Mouse (Mus musculus): ENCODE results near the gene Tvp23a. TPM values are rescaled to one million over a fixed set of nuclear protein-coding genes. Genes with fewer than 3 reads are reported as not detected.

Tvp23a gene
- polyA plus RNA-seq, 1 experiment from 2014 or later: 26.0 TPM

DNA sequence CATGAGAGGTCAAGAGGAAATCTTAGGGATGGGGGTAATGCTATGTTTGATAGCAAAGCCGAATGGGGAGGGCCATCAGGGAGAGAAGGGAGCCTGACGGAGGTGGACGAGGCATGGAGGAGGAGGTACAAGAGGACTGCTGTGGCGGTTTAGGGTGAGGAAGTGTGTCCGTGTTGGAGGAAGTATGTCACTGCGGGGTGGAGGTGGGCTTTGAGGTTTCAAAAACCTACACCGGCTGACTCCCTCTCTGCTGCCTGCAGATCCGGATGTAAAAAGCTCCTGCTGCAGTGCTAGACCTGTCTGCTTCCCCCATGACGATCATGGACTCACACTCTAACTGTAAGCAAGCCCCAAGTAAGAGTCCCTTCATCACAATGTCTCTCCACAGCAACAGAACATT is 54.6 kb downstream of the Tvp23a start:
- WGBS: 88% methylated on average over 9 of the region's 9 CpGs
- H3K4me1 ChIP-seq (ENCODE audit: control insufficient read depth, insufficient read depth, low read length): no peaks in the 10 kb centered on the region

DNA sequence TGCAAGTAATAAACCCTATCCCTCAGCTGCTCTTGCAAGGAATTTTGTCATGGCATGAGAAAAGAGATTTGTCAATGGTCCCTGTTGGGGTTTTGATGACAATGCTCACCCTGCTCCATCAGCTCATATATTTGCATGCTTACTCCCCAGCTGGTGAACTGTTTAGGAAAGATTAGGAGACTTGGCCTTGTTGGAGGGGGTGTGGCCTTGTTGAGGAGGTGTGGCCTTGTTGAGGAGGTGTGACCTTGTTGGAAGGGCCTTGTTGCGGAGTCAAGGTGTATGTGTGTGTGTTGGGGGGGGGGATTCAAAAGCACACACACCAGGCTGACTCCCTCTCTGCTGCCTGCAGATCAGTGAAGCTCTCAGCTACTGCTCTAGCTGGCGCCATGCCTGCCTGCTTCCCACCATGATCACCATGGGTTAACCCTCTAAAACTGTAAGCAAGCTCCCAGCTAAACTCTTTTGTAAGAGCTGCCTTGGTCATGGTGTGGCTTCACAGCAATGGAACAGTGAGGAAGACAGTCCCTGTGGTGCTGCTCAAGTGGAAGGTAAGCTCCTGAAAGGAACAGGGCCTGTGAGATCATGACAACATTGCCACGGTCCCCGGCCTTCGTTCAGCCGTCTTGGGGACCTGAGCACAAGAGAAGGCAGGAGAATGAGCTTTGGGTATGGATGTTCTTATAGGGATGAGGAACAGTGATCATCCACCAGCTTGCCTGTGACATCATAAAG is 58.4 kb downstream of the Tvp23a start:
- Histone ChIP-seq H3K9ac (ENCODE audit: low read length) (no peak overlapping the region), H3K4me2 (ENCODE audit: low read depth) (no peak overlapping the region), H3K27ac (ENCODE audit: low read depth, low read length) (no peak overlapping the region), H3K36me3 (ENCODE audit: control insufficient read depth, insufficient read depth, low read length) (no peaks in the 10 kb centered on the region), H3K27me3 (ENCODE audit: control insufficient read depth, insufficient read depth, low read length) (no peaks in the 10 kb centered on the region), H3K9me3 (ENCODE audit: control insufficient read depth, low read length) (no peaks in the 10 kb centered on the region), H3K4me1 (ENCODE audit: control insufficient read depth, insufficient read depth, low read length) (no peaks in the 10 kb centered on the region), H3K4me3 (ENCODE audit: low read depth, low read length) (no peak overlapping the region)
- ATAC-seq (ENCODE audit: insufficient read depth, low FRiP score, low TSS enrichment) (no peak), DNase-seq (ENCODE audit: low spot score) (no peak)
- WGBS: 92% methylated on average over 6 of the region's 6 CpGs

More for the DNA sequence above, 54.6 kb downstream of the Tvp23a start:
- Histone ChIP-seq H3K27ac (ENCODE audit: low read depth, low read length) (no peak overlapping the region), H3K4me2 (ENCODE audit: low read depth) (no peak overlapping the region), H3K9me3 (ENCODE audit: control insufficient read depth, low read length) (no peaks in the 10 kb centered on the region), H3K9ac (ENCODE audit: low read length) (no peak overlapping the region), H3K27me3 (ENCODE audit: control insufficient read depth, insufficient read depth, low read length) (peaks cover 3% of the 10 kb centered on the region; the same call in 1 of the 2 replicates), H3K36me3 (ENCODE audit: control insufficient read depth, insufficient read depth, low read length) (no peaks in the 10 kb centered on the region), H3K4me3 (ENCODE audit: low read depth, low read length) (no peak overlapping the region)
- DNase-seq (ENCODE audit: low spot score) (no peak), ATAC-seq (ENCODE audit: insufficient read depth, low FRiP score, low TSS enrichment) (no peak)

DNA sequence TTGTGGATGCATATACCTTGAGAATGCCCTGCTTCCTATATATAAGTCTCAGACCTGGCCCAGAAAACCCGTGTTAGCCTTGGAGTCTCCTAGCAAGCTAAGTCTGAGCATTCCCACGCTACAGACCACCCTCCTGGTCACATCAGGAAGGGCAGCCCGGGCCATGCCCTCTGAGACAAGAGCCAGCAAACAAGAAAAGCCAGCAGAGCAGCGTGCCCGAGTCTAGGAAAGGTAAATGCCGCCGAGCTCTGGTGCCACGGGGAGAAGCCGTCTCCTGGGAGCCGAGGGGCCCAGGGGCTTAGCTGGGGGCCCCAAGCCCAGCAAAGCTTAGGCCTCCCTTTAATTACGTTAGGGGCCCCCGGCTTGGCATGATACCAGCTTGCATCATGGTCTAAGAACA is 61.9 kb downstream of the Tvp23a start:
- no peak overlapping the region for H3K4me2 ChIP-seq (ENCODE audit: low read depth)
- no peak overlapping the region for H3K4me3 ChIP-seq (ENCODE audit: low read depth, low read length)
- no peak overlapping the region for H3K9ac ChIP-seq (ENCODE audit: low read length)
- no peaks in the 10 kb centered on the region for H3K9me3 ChIP-seq (ENCODE audit: control insufficient read depth, low read length)
- WGBS: 84% methylated on average over 12 of the region's 12 CpGs
- H3K36me3 ChIP-seq (ENCODE audit: control insufficient read depth, insufficient read depth, low read length): no peaks in the 10 kb centered on the region
- H3K27ac ChIP-seq (ENCODE audit: low read depth, low read length): no peak overlapping the region
- ATAC-seq (ENCODE audit: insufficient read depth, low FRiP score, low TSS enrichment) (no peak), DNase-seq (ENCODE audit: low spot score) (no peak)
- H3K27me3 ChIP-seq (ENCODE audit: control insufficient read depth, insufficient read depth, low read length): no peaks in the 10 kb centered on the region
- no peaks in the 10 kb centered on the region for H3K4me1 ChIP-seq (ENCODE audit: control insufficient read depth, insufficient read depth, low read length)

DNA sequence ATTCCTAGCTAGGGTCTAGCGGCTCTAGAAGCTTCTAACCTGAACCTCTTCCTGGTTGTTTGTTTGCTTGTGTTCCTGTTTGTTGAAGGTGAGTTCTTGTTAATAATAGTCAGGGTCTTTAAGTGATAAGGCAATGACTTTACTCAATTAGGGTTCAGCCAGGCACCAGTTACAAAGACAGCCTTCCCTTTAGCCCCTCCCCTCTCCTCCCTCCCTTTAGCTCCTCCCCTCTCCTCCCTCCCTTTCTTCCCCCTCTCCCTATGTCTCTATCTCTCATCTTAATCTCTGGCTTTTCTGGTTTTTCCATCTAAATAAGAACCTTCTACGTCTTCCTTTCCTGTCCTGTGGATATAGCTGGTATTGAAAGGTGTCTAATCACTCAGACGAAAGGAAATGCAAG is 62.6 kb downstream of the Tvp23a start:
- Histone ChIP-seq H3K4me3 (ENCODE audit: low read depth, low read length) (no peak overlapping the region), H3K9me3 (ENCODE audit: control insufficient read depth, low read length) (no peaks in the 10 kb centered on the region), H3K36me3 (ENCODE audit: control insufficient read depth, insufficient read depth, low read length) (no peaks in the 10 kb centered on the region), H3K27ac (ENCODE audit: low read depth, low read length) (no peak overlapping the region), H3K4me2 (ENCODE audit: low read depth) (no peak overlapping the region), H3K4me1 (ENCODE audit: control insufficient read depth, insufficient read depth, low read length) (no peaks in the 10 kb centered on the region), H3K27me3 (ENCODE audit: control insufficient read depth, insufficient read depth, low read length) (no peaks in the 10 kb centered on the region), H3K9ac (ENCODE audit: low read length) (no peak overlapping the region)
- ATAC-seq (ENCODE audit: insufficient read depth, low FRiP score, low TSS enrichment) (no peak), DNase-seq (ENCODE audit: low spot score) (no peak)
- 69% methylated on average over 3 of the region's 3 CpGs for WGBS

DNA sequence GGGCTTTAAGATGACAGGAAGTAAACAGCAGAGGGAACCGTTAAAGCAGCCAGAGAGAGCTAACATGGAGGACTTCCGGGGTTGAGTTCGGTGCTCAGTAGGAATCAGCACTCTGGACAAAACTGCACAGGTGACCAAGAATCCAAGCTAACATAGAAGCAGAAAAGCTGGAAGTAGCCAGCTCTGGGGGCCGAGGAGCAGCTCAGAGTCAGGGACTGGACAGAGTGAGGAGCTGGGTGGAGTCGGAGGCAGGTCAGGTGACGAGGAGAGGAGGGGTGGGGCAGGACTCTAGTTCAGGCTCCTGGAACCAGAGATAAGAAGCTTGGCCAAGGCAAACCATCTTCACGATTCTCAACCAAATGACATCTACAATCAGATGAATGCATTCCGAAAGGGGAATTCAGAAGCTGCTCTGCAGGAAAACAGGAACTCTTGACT is 63.1 kb downstream of the Tvp23a start:
- Histone ChIP-seq H3K9me3 (ENCODE audit: control insufficient read depth, low read length) (no peaks in the 10 kb centered on the region), H3K27ac (ENCODE audit: low read depth, low read length) (no peak overlapping the region), H3K4me1 (ENCODE audit: control insufficient read depth, insufficient read depth, low read length) (no peaks in the 10 kb centered on the region), H3K4me3 (ENCODE audit: low read depth, low read length) (no peak overlapping the region), H3K9ac (ENCODE audit: low read length) (no peak overlapping the region), H3K27me3 (ENCODE audit: control insufficient read depth, insufficient read depth, low read length) (no peaks in the 10 kb centered on the region), H3K36me3 (ENCODE audit: control insufficient read depth, insufficient read depth, low read length) (no peaks in the 10 kb centered on the region), H3K4me2 (ENCODE audit: low read depth) (peak overlapping the region; percentile 24; the same call in 1 of the 2 replicates)
- 37% methylated on average over 8 of the region's 8 CpGs for WGBS
- DNase-seq (ENCODE audit: low spot score) (no peak), ATAC-seq (ENCODE audit: insufficient read depth, low FRiP score, low TSS enrichment) (no peak)

DNA sequence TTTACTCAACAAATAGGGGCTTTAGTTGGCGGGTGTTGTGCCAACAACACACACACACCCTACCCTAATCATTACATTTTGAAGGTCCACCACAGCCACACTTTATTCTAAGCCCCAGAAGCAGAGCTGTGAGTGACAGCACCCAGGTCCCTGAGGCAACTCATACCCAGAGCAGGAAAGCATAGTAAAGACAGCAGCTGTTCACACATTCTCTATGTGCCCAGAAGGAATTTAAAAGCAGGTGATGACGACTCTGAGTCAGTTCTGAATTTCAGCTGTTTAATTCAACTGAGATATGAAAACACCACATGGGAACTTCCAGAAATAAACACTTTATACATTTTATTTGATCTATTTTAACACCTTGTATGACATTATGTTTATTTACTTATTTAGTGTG is 67.6 kb downstream of the Tvp23a start:
- no peak overlapping the region for H3K9ac ChIP-seq (ENCODE audit: low read length)
- DNase-seq (ENCODE audit: low spot score) (no peak), ATAC-seq (ENCODE audit: insufficient read depth, low FRiP score, low TSS enrichment) (no peak)
- no peaks in the 10 kb centered on the region for H3K9me3 ChIP-seq (ENCODE audit: control insufficient read depth, low read length)
- no peaks in the 10 kb centered on the region for H3K36me3 ChIP-seq (ENCODE audit: control insufficient read depth, insufficient read depth, low read length)
- no peak overlapping the region for H3K27ac ChIP-seq (ENCODE audit: low read depth, low read length)
- no peak overlapping the region for H3K4me3 ChIP-seq (ENCODE audit: low read depth, low read length)
- H3K4me2 ChIP-seq (ENCODE audit: low read depth): no peak overlapping the region
- 65% methylated on average over 2 of the region's 2 CpGs for WGBS
- no peaks in the 10 kb centered on the region for H3K4me1 ChIP-seq (ENCODE audit: control insufficient read depth, insufficient read depth, low read length)
- H3K27me3 ChIP-seq (ENCODE audit: control insufficient read depth, insufficient read depth, low read length): no peaks in the 10 kb centered on the region

DNA sequence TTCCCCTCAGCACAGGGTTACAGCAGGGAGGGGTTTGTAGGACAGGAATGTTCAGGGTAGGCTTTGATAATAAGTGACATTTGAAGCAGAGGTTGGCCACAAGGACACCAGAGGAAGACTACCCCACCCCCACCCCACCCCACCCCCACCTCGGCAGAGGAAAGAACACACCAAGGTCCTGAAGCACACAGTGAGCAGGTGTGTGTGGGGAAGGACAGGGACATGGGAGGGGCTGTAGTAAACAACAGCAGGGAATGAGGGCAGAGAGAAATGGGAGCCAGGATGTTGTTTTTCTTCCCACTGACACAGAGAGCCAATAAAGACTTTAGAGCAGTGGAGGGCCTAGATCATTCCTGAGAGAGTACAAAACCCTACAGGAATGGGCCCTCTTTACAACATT is 69.9 kb downstream of the Tvp23a start:
- Histone ChIP-seq H3K9ac (ENCODE audit: low read length) (no peak overlapping the region), H3K27ac (ENCODE audit: low read depth, low read length) (no peak overlapping the region), H3K36me3 (ENCODE audit: control insufficient read depth, insufficient read depth, low read length) (no peaks in the 10 kb centered on the region), H3K4me2 (ENCODE audit: low read depth) (no peak overlapping the region), H3K4me3 (ENCODE audit: low read depth, low read length) (no peak overlapping the region), H3K27me3 (ENCODE audit: control insufficient read depth, insufficient read depth, low read length) (no peaks in the 10 kb centered on the region), H3K9me3 (ENCODE audit: control insufficient read depth, low read length) (no peaks in the 10 kb centered on the region), H3K4me1 (ENCODE audit: control insufficient read depth, insufficient read depth, low read length) (no peaks in the 10 kb centered on the region)
- 22% methylated on average over 1 of the region's 1 CpGs for WGBS
- no peak for DNase-seq (ENCODE audit: low spot score)
- ATAC-seq (ENCODE audit: insufficient read depth, low FRiP score, low TSS enrichment): no peak

DNA sequence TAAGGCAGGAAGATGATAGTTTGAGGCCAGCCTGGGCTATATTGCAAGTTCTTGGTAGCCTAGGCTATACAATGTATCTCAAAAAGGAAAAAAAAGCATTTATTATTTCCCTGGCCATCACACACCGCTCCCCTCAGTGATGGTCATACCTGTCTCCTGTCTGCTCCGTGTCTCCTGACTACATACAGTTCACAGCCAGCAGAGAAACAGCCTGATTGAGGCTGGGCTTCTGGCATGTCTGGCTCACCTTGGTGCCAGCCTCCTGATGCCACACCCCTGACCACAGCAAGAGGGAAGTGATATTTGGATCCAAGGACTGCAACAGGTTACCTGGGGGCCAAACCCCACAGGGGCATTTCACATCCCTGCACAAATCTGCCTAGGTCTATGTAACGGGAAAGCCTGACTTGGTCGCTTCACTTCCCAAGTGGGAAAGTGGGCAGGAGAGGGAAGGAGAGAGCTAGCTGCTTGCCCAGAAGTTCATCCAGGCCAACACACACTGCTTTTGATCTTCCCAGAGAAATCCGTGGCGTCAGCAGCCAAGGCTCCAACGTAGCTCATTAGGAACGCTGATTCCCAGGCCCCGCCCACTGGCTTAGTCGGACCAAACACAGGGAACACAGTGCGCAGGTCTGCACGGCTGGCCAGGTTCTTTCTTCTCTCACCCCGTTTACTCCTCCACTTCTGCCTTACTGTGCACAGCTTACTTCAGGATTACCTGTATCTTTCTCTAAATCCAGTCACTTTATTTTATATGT is 72.7 kb downstream of the Tvp23a start:
- H3K9me3 ChIP-seq (ENCODE audit: control insufficient read depth, low read length): no peaks in the 10 kb centered on the region
- H3K36me3 ChIP-seq (ENCODE audit: control insufficient read depth, insufficient read depth, low read length): no peaks in the 10 kb centered on the region
- no peak overlapping the region for H3K4me2 ChIP-seq (ENCODE audit: low read depth)
- DNase-seq (ENCODE audit: low spot score) (peak; percentile 59), ATAC-seq (ENCODE audit: insufficient read depth, low FRiP score, low TSS enrichment) (no peak)
- H3K27ac ChIP-seq (ENCODE audit: low read depth, low read length): no peak overlapping the region
- 29% methylated on average over 13 of the region's 13 CpGs for WGBS
- H3K4me3 ChIP-seq (ENCODE audit: low read depth, low read length): no peak overlapping the region
- no peak overlapping the region for H3K9ac ChIP-seq (ENCODE audit: low read length)
- no peaks in the 10 kb centered on the region for H3K27me3 ChIP-seq (ENCODE audit: control insufficient read depth, insufficient read depth, low read length)
- no peaks in the 10 kb centered on the region for H3K4me1 ChIP-seq (ENCODE audit: control insufficient read depth, insufficient read depth, low read length)

DNA sequence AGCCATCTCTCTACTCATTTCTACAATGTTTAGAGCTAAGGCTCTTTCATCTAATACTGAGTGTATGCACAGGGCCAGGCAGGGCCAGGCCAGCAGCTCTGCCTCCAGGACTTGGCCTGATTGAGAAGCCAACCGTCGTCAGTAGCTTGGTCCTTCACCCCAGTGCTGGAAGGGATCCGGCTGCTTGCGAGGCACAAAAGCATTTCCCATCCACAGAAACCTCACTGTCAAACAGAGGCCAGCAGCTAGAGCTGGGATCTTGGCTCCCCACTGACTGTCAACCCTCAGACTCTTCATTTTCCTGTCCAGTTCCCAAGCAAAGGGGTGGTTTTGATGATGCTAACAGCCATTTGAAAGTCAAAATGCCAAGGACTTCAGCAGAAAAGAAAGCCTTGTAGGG is 74.8 kb downstream of the Tvp23a start:
- ATAC-seq (ENCODE audit: insufficient read depth, low FRiP score, low TSS enrichment) (no peak), DNase-seq (ENCODE audit: low spot score) (no peak)
- no peaks in the 10 kb centered on the region for H3K36me3 ChIP-seq (ENCODE audit: control insufficient read depth, insufficient read depth, low read length)
- no peak overlapping the region for H3K4me2 ChIP-seq (ENCODE audit: low read depth)
- 78% methylated on average over 4 of the region's 4 CpGs for WGBS
- H3K9me3 ChIP-seq (ENCODE audit: control insufficient read depth, low read length): no peaks in the 10 kb centered on the region
- H3K27me3 ChIP-seq (ENCODE audit: control insufficient read depth, insufficient read depth, low read length): no peaks in the 10 kb centered on the region
- H3K4me1 ChIP-seq (ENCODE audit: control insufficient read depth, insufficient read depth, low read length): no peaks in the 10 kb centered on the region
- no peak overlapping the region for H3K27ac ChIP-seq (ENCODE audit: low read depth, low read length)
- H3K4me3 ChIP-seq (ENCODE audit: low read depth, low read length): no peak overlapping the region
- no peak overlapping the region for H3K9ac ChIP-seq (ENCODE audit: low read length)

All from neural tube, embryonic 11.5 days (tissue).